Mouse (Mus musculus) forebrain, embryonic 14.5 days (tissue): ENCODE results near the gene Arhgef11. TPM values are rescaled to one million over a fixed set of nuclear protein-coding genes. Genes with fewer than 3 reads are reported as not detected.
A peak's percentile ranks its signal among the peaks of the same experiment; 100 is the strongest.

Source experiments
- ATAC-seq: fragments of 200-750 bp; cut with Nextera tagmentation; 2 replicates; pipeline ENCODE4 v1.8.0; 2017; ENCODE audit warnings: mild to moderate bottlenecking, moderate library complexity
- DNase-seq: peaks from one replicate; pipeline ENCODE4 v3.0.0-alpha.2; 2015; ENCODE audit warnings: low spot score
- H3K27ac ChIP-seq: fragments of 300-500 bp; sonication (generic); 2 replicates; pipeline ENCODE4 v1.5.1; 2014; ENCODE audit warnings: low read depth, mild to moderate bottlenecking, control low read depth, low read length, moderate library complexity
- H3K27me3 ChIP-seq: fragments of 300-500 bp; sonication (generic); replicated peaks from 2 replicates; pipeline ENCODE4 v1.6.1; 2014; ENCODE audit warnings: low read length, control low read depth, mixed read lengths; ENCODE audit not compliant: control insufficient read depth, insufficient read depth
- H3K36me3 ChIP-seq: fragments of 300-500 bp; sonication (generic); 2 replicates; pipeline ENCODE4 v1.6.1; 2014; ENCODE audit warnings: low read length, control low read depth; ENCODE audit not compliant: control insufficient read depth, insufficient read depth
- H3K4me1 ChIP-seq: fragments of 300-500 bp; sonication (generic); 2 replicates; pipeline ENCODE4 v1.6.1; 2014; ENCODE audit warnings: antibody characterized with exemption, low read length, control low read depth; ENCODE audit not compliant: control insufficient read depth, insufficient read depth
- H3K4me2 ChIP-seq: fragments of 300-500 bp; sonication (generic); 2 replicates; pipeline ENCODE4 v1.6.1; 2014; ENCODE audit warnings: mild to moderate bottlenecking, control low read depth, low read length
- H3K4me3 ChIP-seq: fragments of 300-500 bp; sonication (generic); 2 replicates; pipeline ENCODE4 v1.5.1; 2014; ENCODE audit warnings: low read depth, low read length, control low read depth
- H3K9ac ChIP-seq: fragments of 300-500 bp; sonication (generic); 2 replicates; pipeline ENCODE4 v1.6.1; 2014; ENCODE audit warnings: mild to moderate bottlenecking, low read length, control low read depth, moderate library complexity
- H3K9me3 ChIP-seq: fragments of 300-500 bp; sonication (generic); replicated peaks from 2 replicates; pipeline ENCODE4 v1.6.1; 2016; ENCODE audit warnings: low read length, control low read depth, mixed read lengths; ENCODE audit not compliant: control insufficient read depth
- WGBS: fragments of 180-500 bp; shearing (Covaris S2); extraction: QIAGEN DNeasy Blood & Tissue Kit; methylation state at CpG from one replicate; pipeline ENCODE4 v1.1.7; 2014; 5-methylcytosine and 5-hydroxymethylcytosine counted together
- polyA plus RNA-seq: library from polyadenylated mRNA; unstranded; fragments of >200 nt; fragmentation: Nextera tagmentation; extraction: Ambion mirVana; gene quantifications from 2 replicates; pipeline ENCODE4 v1.2.1, GENCODE M21; 2014

Arhgef11 gene
- polyA plus RNA-seq, 1 experiment from 2014 or later, result 16.9 TPM

- DNase-seq (no peak), ATAC-seq (no peak)
- Histone ChIP-seq H3K4me3 (peak overlapping the region; percentile 68), H3K4me2 (peak overlapping the region; percentile 98), H3K9me3 (no peaks in the 10 kb centered on the region), H3K36me3 (no peaks in the 10 kb centered on the region), H3K4me1 (peaks cover 29% of the 10 kb centered on the region), H3K27me3 (no peaks in the 10 kb centered on the region), H3K9ac (peak overlapping the region; percentile 91), H3K27ac (no peak overlapping the region)
- 9% methylated on average over 3 of the region's 3 CpGs for WGBS
Measured at GRCm38 (mm10) chr3:87618240-87618639, 881 bp downstream of the Arhgef11 start.

GRCm38 (mm10) chr3:87618981-87619710 is 1.8 kb downstream of the Arhgef11 start:
- no peak for DNase-seq
- Histone ChIP-seq H3K4me1 (peaks cover 29% of the 10 kb centered on the region), H3K4me3 (peak overlapping the region; percentile 68), H3K9ac (peak overlapping the region; percentile 91), H3K9me3 (no peaks in the 10 kb centered on the region), H3K36me3 (no peaks in the 10 kb centered on the region), H3K27ac (no peak overlapping the region), H3K4me2 (peak overlapping the region; percentile 98), H3K27me3 (no peaks in the 10 kb centered on the region)
- no peak for ATAC-seq
- WGBS, result 44% methylated on average over 5 of the region's 5 CpGs

GRCm38 (mm10) chr3:87620218-87620891 is 3.0 kb downstream of the Arhgef11 start:
- Histone ChIP-seq H3K36me3 (no peaks in the 10 kb centered on the region), H3K4me1 (peaks cover 29% of the 10 kb centered on the region), H3K27ac (no peak overlapping the region), H3K27me3 (no peaks in the 10 kb centered on the region), H3K4me2 (peak overlapping the region; percentile 98), H3K9ac (peak overlapping the region; percentile 91), H3K4me3 (peak overlapping the region; percentile 68), H3K9me3 (no peaks in the 10 kb centered on the region)
- DNase-seq, result no peak
- no peak for ATAC-seq
- WGBS, result 58% methylated on average over 7 of the region's 7 CpGs

- Histone ChIP-seq H3K9me3 (no peaks in the 10 kb centered on the region), H3K4me1 (peaks cover 16% of the 10 kb centered on the region), H3K27ac (no peak overlapping the region), H3K36me3 (no peaks in the 10 kb centered on the region), H3K4me2 (no peak overlapping the region), H3K4me3 (no peak overlapping the region), H3K27me3 (no peaks in the 10 kb centered on the region), H3K9ac (no peak overlapping the region)
- no peak for ATAC-seq
- 92% methylated on average over 4 of the region's 4 CpGs for WGBS
- no peak for DNase-seq
Measured at GRCm38 (mm10) chr3:87624899-87625298, 7.5 kb downstream of the Arhgef11 start.

- DNase-seq (peak; percentile 57), ATAC-seq (peak; percentile 42; the same call in 1 of the 2 replicates)
- no peak overlapping the region for H3K4me3 ChIP-seq
- WGBS, result 80% methylated on average over 9 of the region's 9 CpGs
- no peaks in the 10 kb centered on the region for H3K36me3 ChIP-seq
- no peaks in the 10 kb centered on the region for H3K9me3 ChIP-seq
- H3K4me1 ChIP-seq, result no peaks in the 10 kb centered on the region
- H3K9ac ChIP-seq, result no peak overlapping the region
- no peak overlapping the region for H3K27ac ChIP-seq
- H3K27me3 ChIP-seq, result no peaks in the 10 kb centered on the region
- H3K4me2 ChIP-seq, result no peak overlapping the region
Measured at GRCm38 (mm10) chr3:87630899-87631298, 13.5 kb downstream of the Arhgef11 start.

- WGBS, result 73% methylated on average over 4 of the region's 4 CpGs
- no peak overlapping the region for H3K27ac ChIP-seq
- no peaks in the 10 kb centered on the region for H3K4me1 ChIP-seq
- H3K4me2 ChIP-seq, result no peak overlapping the region
- ATAC-seq (no peak), DNase-seq (no peak)
- no peak overlapping the region for H3K9ac ChIP-seq
- H3K9me3 ChIP-seq, result no peaks in the 10 kb centered on the region
- H3K36me3 ChIP-seq, result no peaks in the 10 kb centered on the region
- H3K4me3 ChIP-seq, result no peak overlapping the region
- no peaks in the 10 kb centered on the region for H3K27me3 ChIP-seq
Measured at GRCm38 (mm10) chr3:87631408-87631807, 14.0 kb downstream of the Arhgef11 start.

- Histone ChIP-seq H3K4me3 (no peak overlapping the region), H3K4me2 (no peak overlapping the region), H3K9me3 (no peaks in the 10 kb centered on the region), H3K27me3 (no peaks in the 10 kb centered on the region), H3K36me3 (no peaks in the 10 kb centered on the region), H3K9ac (no peak overlapping the region), H3K27ac (no peak overlapping the region), H3K4me1 (no peaks in the 10 kb centered on the region)
- DNase-seq (no peak), ATAC-seq (no peak)
- 64% methylated on average over 4 of the region's 4 CpGs for WGBS
Measured at GRCm38 (mm10) chr3:87635514-87635913, 18.2 kb downstream of the Arhgef11 start.

GRCm38 (mm10) chr3:87643453-87643852 is 26.1 kb downstream of the Arhgef11 start:
- no peak overlapping the region for H3K4me3 ChIP-seq
- ATAC-seq (no peak), DNase-seq (peak; percentile 26)
- H3K36me3 ChIP-seq, result 0 out of 2 replicates have a peak, but pooled peaks cover 4% of the 10 kb centered on the region
- no peak overlapping the region for H3K4me2 ChIP-seq
- H3K4me1 ChIP-seq, result peaks cover 8% of the 10 kb centered on the region; the same call in 1 of the 2 replicates
- 73% methylated on average over 1 of the region's 1 CpGs for WGBS
- no peak overlapping the region for H3K27ac ChIP-seq
- H3K9ac ChIP-seq, result no peak overlapping the region
- H3K9me3 ChIP-seq, result no peaks in the 10 kb centered on the region
- H3K27me3 ChIP-seq, result no peaks in the 10 kb centered on the region

GRCm38 (mm10) chr3:87646174-87646573 is 28.8 kb downstream of the Arhgef11 start:
- H3K4me1 ChIP-seq, result peaks cover 8% of the 10 kb centered on the region; the same call in 1 of the 2 replicates
- no peak overlapping the region for H3K4me3 ChIP-seq
- ATAC-seq, result no peak
- WGBS, result 91% methylated on average over 1 of the region's 1 CpGs
- no peak overlapping the region for H3K4me2 ChIP-seq
- H3K9me3 ChIP-seq, result no peaks in the 10 kb centered on the region
- 0 out of 2 replicates have a peak, but pooled peaks cover 4% of the 10 kb centered on the region for H3K36me3 ChIP-seq
- no peak for DNase-seq
- no peak overlapping the region for H3K9ac ChIP-seq
- H3K27me3 ChIP-seq, result no peaks in the 10 kb centered on the region
- no peak overlapping the region for H3K27ac ChIP-seq
